Comparison of ENCODE assay signal across 17 mouse cellular contexts in genomic region chr2:6815281-6815680, GRCm38 (mm10).
"Had no signal": no experiment of that assay in that cellular context is flagged by ENCODE, and none has a peak within 500 bp of the region (broad histone marks: within the 10 kb centered on the region; RNA-seq: fewer than 3 reads in every experiment).

No protein-coding gene starts in this region.

- H3K9me3 ChIP-seq: limb, embryonic 12.5 days; liver, embryonic 13.5 days; lung, embryonic 15.5 days; stomach, embryonic 15.5 days had no signal

- DNase-seq: kidney, postnatal 14 days; layer of hippocampus, adult 9-11 months; layer of hippocampus, postnatal 36 days; liver; liver, embryonic 13.5 days; liver, postnatal 0 days; lung, postnatal 14 days; right cerebral cortex, postnatal 4 days; thymus, adult 2 months; thymus, postnatal 36 days had no signal

- ATAC-seq: liver, postnatal 0 days; midbrain, embryonic 16.5 days had no signal

- H3K9ac ChIP-seq: limb, embryonic 12.5 days; liver, embryonic 13.5 days; liver, postnatal 0 days; lung, embryonic 15.5 days; midbrain, embryonic 12.5 days; stomach, embryonic 15.5 days had no signal

- H3K27me3 ChIP-seq: limb, embryonic 12.5 days; liver, embryonic 13.5 days; lung, embryonic 15.5 days; megakaryocyte, embryonic 14.5 days; midbrain, embryonic 12.5 days; stomach, embryonic 15.5 days had no signal

- H3K27ac ChIP-seq: limb, embryonic 12.5 days; liver, embryonic 13.5 days; lung, embryonic 15.5 days; macrophage; midbrain, embryonic 12.5 days; stomach, embryonic 15.5 days had no signal

- H3K36me3 ChIP-seq: limb, embryonic 12.5 days; liver, embryonic 13.5 days; lung, embryonic 15.5 days; midbrain, embryonic 12.5 days; stomach, embryonic 15.5 days had no signal

- H3K4me2 ChIP-seq: limb, embryonic 12.5 days; liver, embryonic 13.5 days; lung, embryonic 15.5 days; midbrain, embryonic 12.5 days; stomach, embryonic 15.5 days had no signal

- H3K4me3 ChIP-seq: limb, embryonic 12.5 days; liver, embryonic 13.5 days; lung, embryonic 15.5 days; megakaryocyte, embryonic 14.5 days; midbrain, embryonic 12.5 days; stomach, embryonic 15.5 days had no signal

- H3K4me1 ChIP-seq: limb, embryonic 12.5 days; liver, embryonic 13.5 days; lung, embryonic 15.5 days; stomach, embryonic 15.5 days had no signal
